In the genomic region with DNA sequence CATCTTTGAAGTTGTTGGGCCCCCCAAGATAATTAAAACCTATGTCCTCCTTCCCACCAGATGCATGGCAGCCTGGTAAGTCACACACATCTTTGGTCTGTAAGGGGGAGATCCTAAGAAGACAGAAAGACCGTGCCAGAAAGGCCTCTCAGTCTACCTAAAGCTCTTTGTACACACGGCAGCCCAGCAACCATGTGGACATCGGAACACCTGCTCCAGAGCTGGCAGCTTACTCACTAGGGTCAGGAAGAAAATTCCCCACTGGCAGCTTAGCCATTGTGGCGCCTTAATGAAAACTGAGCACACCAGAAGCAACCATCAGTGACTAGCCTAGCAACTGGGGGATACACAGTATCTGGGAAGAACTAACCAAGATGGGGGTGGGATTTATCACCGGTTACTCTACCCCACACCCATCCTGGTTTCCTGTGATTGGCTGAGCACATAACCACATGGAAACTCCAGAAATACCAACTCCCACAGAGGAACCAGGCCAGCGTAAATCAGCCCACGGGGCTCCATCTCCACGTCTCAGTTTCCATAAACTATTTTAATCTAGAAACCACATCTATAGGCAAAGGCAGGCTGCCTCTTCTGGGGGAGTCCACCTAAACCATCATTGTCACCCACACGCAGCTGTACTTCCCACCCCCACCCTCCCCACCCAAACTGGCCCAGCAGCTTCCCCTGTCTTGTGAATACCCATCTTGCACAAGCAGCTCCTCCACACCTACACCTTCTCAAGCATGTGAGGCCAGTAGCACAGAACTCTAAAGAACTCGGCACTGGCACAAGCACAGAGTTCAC, we compare ENCODE assay signal across 12 mouse cellular contexts.
DNase-seq lines count a peak whose midpoint lies in the region; ATAC-seq lines count a peak whose summit lies in the region.
"Had no signal": no experiment of that assay in that cellular context is flagged by ENCODE, and none has a peak within 500 bp of the region (broad histone marks: within the 10 kb centered on the region; RNA-seq: fewer than 3 reads in every experiment).

No protein-coding gene starts in this region.

- WGBS in limb, embryonic 11.5 days, result 79% methylated on average over 10 of the region's 10 CpGs
- 84% methylated on average over 10 of the region's 10 CpGs for WGBS in limb, embryonic 10.5 days
- WGBS in embryonic facial prominence, embryonic 15.5 days, result 47% methylated on average over 10 of the region's 10 CpGs
- 80% methylated on average over 10 of the region's 10 CpGs for WGBS in midbrain, embryonic 10.5 days

- no peak overlapping the region for H3K27ac ChIP-seq in limb, embryonic 11.5 days (replicated peaks; ENCODE audit: low read depth, low read length)
- no peak overlapping the region for H3K27ac ChIP-seq in limb, embryonic 10.5 days
- peak overlapping the region; percentile 71 for H3K27ac ChIP-seq in embryonic facial prominence, embryonic 15.5 days (replicated peaks)
- no peak overlapping the region for H3K27ac ChIP-seq in midbrain, embryonic 10.5 days (replicated peaks)
- H3K27ac ChIP-seq: midbrain, embryonic 12.5 days had no signal

- H3K9me3 ChIP-seq in limb, embryonic 11.5 days (ENCODE audit: control insufficient read depth, low read length), result no peaks in the 10 kb centered on the region
- H3K9me3 ChIP-seq in limb, embryonic 10.5 days (replicated peaks), result no peaks in the 10 kb centered on the region
- H3K9me3 ChIP-seq in embryonic facial prominence, embryonic 15.5 days (replicated peaks), result no peaks in the 10 kb centered on the region
- no peaks in the 10 kb centered on the region for H3K9me3 ChIP-seq in megakaryocyte, embryonic 14.5 days
- H3K9me3 ChIP-seq in midbrain, embryonic 10.5 days (replicated peaks), result no peaks in the 10 kb centered on the region
- H3K9me3 ChIP-seq: midbrain, embryonic 12.5 days had no signal

- ATAC-seq in limb, embryonic 11.5 days (ENCODE audit: insufficient number of reproducible peaks, low FRiP score, low TSS enrichment, low read depth), result 0 out of 2 replicates have a peak, but pooled peaks have one; percentile 31
- ATAC-seq in embryonic facial prominence, embryonic 15.5 days (ENCODE audit: insufficient number of reproducible peaks, low FRiP score, low TSS enrichment, low read depth), result peak; percentile 81

- no peak overlapping the region for H3K9ac ChIP-seq in limb, embryonic 11.5 days (ENCODE audit: low read length)
- H3K9ac ChIP-seq in embryonic facial prominence, embryonic 15.5 days, result no peak overlapping the region
- H3K9ac ChIP-seq: midbrain, embryonic 12.5 days had no signal

- H3K36me3 ChIP-seq in limb, embryonic 11.5 days (ENCODE audit: control insufficient read depth, insufficient read depth, low read length), result no peaks in the 10 kb centered on the region
- no peaks in the 10 kb centered on the region for H3K36me3 ChIP-seq in limb, embryonic 10.5 days
- H3K36me3 ChIP-seq in embryonic facial prominence, embryonic 15.5 days, result no peaks in the 10 kb centered on the region
- H3K36me3 ChIP-seq in megakaryocyte, embryonic 14.5 days (replicated peaks; ENCODE audit: low read length), result peaks cover 11% of the 10 kb centered on the region
- no peaks in the 10 kb centered on the region for H3K36me3 ChIP-seq in midbrain, embryonic 10.5 days
- H3K36me3 ChIP-seq: midbrain, embryonic 12.5 days had no signal

- no peak overlapping the region for H3K4me2 ChIP-seq in limb, embryonic 11.5 days (ENCODE audit: low read depth, severe bottlenecking)
- H3K4me2 ChIP-seq in embryonic facial prominence, embryonic 15.5 days (replicated peaks), result peak overlapping the region; percentile 21
- H3K4me2 ChIP-seq: midbrain, embryonic 12.5 days had no signal

- no peak for DNase-seq in limb, embryonic 11.5 days (ENCODE audit: low spot score)
- DNase-seq in limb, embryonic 10.5 days (ENCODE audit: low spot score), result no peak
- peak; percentile 26 for DNase-seq in thymus, postnatal 25 days
- DNase-seq in gastrocnemius, adult 8-10 months (ENCODE audit: low spot score in 2 of 2), result no peak
- no peak for DNase-seq in midbrain, embryonic 10.5 days (ENCODE audit: low spot score)
- DNase-seq in heart, adult 8-10 months (ENCODE audit: low spot score), result no peak
- DNase-seq: cerebellum, adult 18-20 months; heart, postnatal 36 days had no signal

- H3K27me3 ChIP-seq in limb, embryonic 11.5 days (ENCODE audit: control insufficient read depth, insufficient read depth, low read length), result peaks cover 6% of the 10 kb centered on the region; the same call in 1 of the 2 replicates
- H3K27me3 ChIP-seq in limb, embryonic 10.5 days (ENCODE audit: low read depth, poor library complexity, severe bottlenecking), result peaks cover 15% of the 10 kb centered on the region
- H3K27me3 ChIP-seq in embryonic facial prominence, embryonic 15.5 days, result 0 out of 2 replicates have a peak, but pooled peaks cover 2% of the 10 kb centered on the region
- H3K27me3 ChIP-seq in megakaryocyte, embryonic 14.5 days (replicated peaks), result no peaks in the 10 kb centered on the region
- peaks cover 17% of the 10 kb centered on the region for H3K27me3 ChIP-seq in midbrain, embryonic 10.5 days (ENCODE audit: low read depth, poor library complexity, severe bottlenecking)
- H3K27me3 ChIP-seq: Patski had no signal

- H3K4me1 ChIP-seq in limb, embryonic 11.5 days (ENCODE audit: control insufficient read depth, insufficient read depth, low read length), result peaks cover 1% of the 10 kb centered on the region; the same call in 1 of the 2 replicates
- peaks cover 1% of the 10 kb centered on the region; the same call in 1 of the 2 replicates for H3K4me1 ChIP-seq in limb, embryonic 10.5 days
- peaks cover 22% of the 10 kb centered on the region for H3K4me1 ChIP-seq in embryonic facial prominence, embryonic 15.5 days
- peaks cover 43% of the 10 kb centered on the region for H3K4me1 ChIP-seq in megakaryocyte, embryonic 14.5 days
- peaks cover 13% of the 10 kb centered on the region for H3K4me1 ChIP-seq in midbrain, embryonic 10.5 days
- H3K4me1 ChIP-seq: midbrain, embryonic 12.5 days had no signal

- no peak overlapping the region for H3K4me3 ChIP-seq in limb, embryonic 11.5 days (ENCODE audit: low read depth, low read length)
- H3K4me3 ChIP-seq in limb, embryonic 10.5 days, result no peak overlapping the region
- H3K4me3 ChIP-seq in embryonic facial prominence, embryonic 15.5 days (replicated peaks), result no peak overlapping the region
- peak overlapping the region; percentile 56 for H3K4me3 ChIP-seq in megakaryocyte, embryonic 14.5 days (replicated peaks)
- no peak overlapping the region for H3K4me3 ChIP-seq in midbrain, embryonic 10.5 days
- H3K4me3 ChIP-seq: midbrain, embryonic 12.5 days had no signal
